9 mouse cellular contexts compared by ENCODE assay signal in the genomic region with DNA sequence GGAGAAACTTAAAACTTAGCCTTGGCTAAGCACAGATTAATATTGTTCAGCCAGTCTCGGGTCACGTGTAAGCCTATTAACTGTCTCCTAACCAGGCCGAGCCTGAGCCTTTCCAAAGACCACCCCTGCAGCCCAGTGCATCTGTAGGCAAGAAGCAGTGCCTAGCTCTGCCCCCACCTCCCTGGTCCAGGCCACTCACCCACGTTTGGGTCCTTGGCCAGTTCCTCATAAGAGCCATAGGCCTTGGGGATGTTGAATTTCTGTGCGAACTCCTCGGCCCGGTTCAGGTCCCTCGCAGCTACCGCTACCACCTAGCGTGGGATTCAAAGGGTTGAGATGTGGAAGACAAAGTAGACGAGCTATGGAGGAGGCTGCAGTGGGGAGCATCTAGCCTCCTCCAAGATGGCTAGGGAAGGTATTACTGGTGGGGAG. TPM values are rescaled to one million over a fixed set of nuclear protein-coding genes. Genes with fewer than 3 reads are reported as not detected.
DNase-seq lines count a peak whose midpoint lies in the region; ATAC-seq and TF ChIP-seq lines count a peak whose summit lies in the region.
"Had no signal": no experiment of that assay in that cellular context is flagged by ENCODE, and none has a peak within 500 bp of the region (broad histone marks: within the 10 kb centered on the region; RNA-seq: fewer than 3 reads in every experiment).

No protein-coding gene starts in this region.

- H3K9ac ChIP-seq in hindbrain, postnatal 0 days (replicated peaks; ENCODE audit: low read length): peak overlapping the region; percentile 52
- peak overlapping the region; percentile 63 for H3K9ac ChIP-seq in midbrain, postnatal 0 days (replicated peaks; ENCODE audit: low read length, poor library complexity, severe bottlenecking)

- H3K27me3 ChIP-seq in heart, embryonic 10.5 days (ENCODE audit: insufficient read depth, poor library complexity, severe bottlenecking): no peaks in the 10 kb centered on the region
- H3K27me3 ChIP-seq in hindbrain, postnatal 0 days (ENCODE audit: insufficient read depth, low read length): no peaks in the 10 kb centered on the region
- H3K27me3 ChIP-seq in midbrain, postnatal 0 days (ENCODE audit: insufficient read depth, low read length): no peaks in the 10 kb centered on the region

- no peak for TF ChIP-seq CTCF in cortical plate, adult 2 months (IDR thresholded peaks at IDR 0.05; ENCODE audit: extremely low read depth, insufficient read depth, low read length)
- TF ChIP-seq CTCF in hindbrain, postnatal 0 days (IDR thresholded peaks at IDR 0.05; ENCODE audit: low read depth): no peak
- no peak for TF ChIP-seq CTCF in midbrain, postnatal 0 days (IDR thresholded peaks at IDR 0.05)

- H3K4me2 ChIP-seq in hindbrain, postnatal 0 days (ENCODE audit: low read depth, low read length): peak overlapping the region; percentile 59
- H3K4me2 ChIP-seq in midbrain, postnatal 0 days (ENCODE audit: low read depth, low read length, poor library complexity, severe bottlenecking): peak overlapping the region; percentile 67

- H3K4me3 ChIP-seq in heart, embryonic 10.5 days: peak overlapping the region; percentile 70
- H3K4me3 ChIP-seq in cortical plate, adult 2 months (ENCODE audit: insufficient read depth, low read length): peak overlapping the region; percentile 52; the same call in 1 of the 2 replicates
- peak overlapping the region; percentile 32 for H3K4me3 ChIP-seq in hindbrain, postnatal 0 days (ENCODE audit: low read length)
- H3K4me3 ChIP-seq in midbrain, postnatal 0 days (ENCODE audit: low read depth, low read length): peak overlapping the region; percentile 37

- H3K9me3 ChIP-seq in heart, embryonic 10.5 days: no peaks in the 10 kb centered on the region
- no peaks in the 10 kb centered on the region for H3K9me3 ChIP-seq in hindbrain, postnatal 0 days (ENCODE audit: low read length)
- H3K9me3 ChIP-seq in midbrain, postnatal 0 days (ENCODE audit: low read length): no peaks in the 10 kb centered on the region

- H3K27ac ChIP-seq in heart, embryonic 10.5 days: peak overlapping the region; percentile 92
- no peak overlapping the region for H3K27ac ChIP-seq in cortical plate, adult 2 months (ENCODE audit: insufficient read depth, low read length)
- peak overlapping the region; percentile 82 for H3K27ac ChIP-seq in hindbrain, postnatal 0 days
- peak overlapping the region; percentile 90 for H3K27ac ChIP-seq in midbrain, postnatal 0 days (ENCODE audit: low read depth, low read length)

- WGBS in heart, embryonic 10.5 days: 30% methylated on average over 11 of the region's 11 CpGs
- 21% methylated on average over 11 of the region's 11 CpGs for WGBS in hindbrain, postnatal 0 days
- WGBS in midbrain, postnatal 0 days: 22% methylated on average over 11 of the region's 11 CpGs

- peaks cover 40% of the 10 kb centered on the region for H3K4me1 ChIP-seq in heart, embryonic 10.5 days
- H3K4me1 ChIP-seq in cortical plate, adult 2 months (ENCODE audit: control insufficient read depth, insufficient read depth, low read length): no peaks in the 10 kb centered on the region; the same call in 1 of the 2 replicates
- no peaks in the 10 kb centered on the region for H3K4me1 ChIP-seq in hindbrain, postnatal 0 days (ENCODE audit: insufficient read depth, low read length)
- H3K4me1 ChIP-seq in midbrain, postnatal 0 days (ENCODE audit: insufficient read depth, low read length): 0 out of 2 replicates have a peak, but pooled peaks cover 3% of the 10 kb centered on the region

- ATAC-seq in hindbrain, postnatal 0 days: peak; percentile 71
- ATAC-seq in midbrain, postnatal 0 days (ENCODE audit: low FRiP score): peak; percentile 75

- peaks cover 13% of the 10 kb centered on the region for H3K36me3 ChIP-seq in heart, embryonic 10.5 days
- H3K36me3 ChIP-seq in hindbrain, postnatal 0 days (ENCODE audit: insufficient read depth, low read length): peaks cover 3% of the 10 kb centered on the region; the same call in 1 of the 2 replicates
- H3K36me3 ChIP-seq in midbrain, postnatal 0 days (ENCODE audit: insufficient read depth, low read length): peaks cover 4% of the 10 kb centered on the region

- DNase-seq in heart, embryonic 10.5 days (ENCODE audit: low spot score): no peak
- DNase-seq in heart, adult 18-20 months: no peak
- DNase-seq in hindbrain, postnatal 0 days (ENCODE audit: low spot score): peak; percentile 54
- peak; percentile 55 for DNase-seq in midbrain, postnatal 0 days (ENCODE audit: low spot score)
- DNase-seq in urinary bladder, postnatal 14 days (ENCODE audit: low spot score): no peak
- DNase-seq in thymus, postnatal 25 days: no peak
- DNase-seq in kidney, adult 11 months: no peak

- TF ChIP-seq POLR2A in cortical plate, adult 2 months (IDR thresholded peaks at IDR 0.05; ENCODE audit: extremely low read depth, insufficient read depth, low read length): no peak

RNA-seq across cellular contexts. Expression of a gene that starts 0.7 kb away (rescaled TPM):
- polyA plus RNA-seq in heart, embryonic 10.5 days (2016; fragmentation: Nextera tagmentation; extraction: Ambion mirVana): 5.8 and 6.1 TPM in 2 replicates
- 10 to 100 TPM in 1 of 2 experiments, 1 to 10 TPM in 1; 7.9 to 13.1 TPM for total RNA-seq in heart, adult 18-20 months (2021)
- polyA plus RNA-seq in cortical plate, adult 2 months (2012; rRNA removed): 5.9 and 6.5 TPM in 2 replicates
- 4.3 and 4.7 TPM in 2 replicates for total RNA-seq in hindbrain, postnatal 0 days (2014; rRNA removed)
- polyA plus RNA-seq in hindbrain, postnatal 0 days (2015; fragmentation: Nextera tagmentation; extraction: Ambion mirVana): 5.9 and 6.2 TPM in 2 replicates
- 4.3 TPM in 2 replicates for total RNA-seq in midbrain, postnatal 0 days (2014; rRNA removed)
- 5.5 and 6.1 TPM in 2 replicates for polyA plus RNA-seq in midbrain, postnatal 0 days (2015; fragmentation: Nextera tagmentation; extraction: Ambion mirVana)

RNA-seq across cellular contexts. Expression of a gene that starts 1.3 kb away (rescaled TPM):
- not detected in 2 replicates for polyA plus RNA-seq in heart, embryonic 10.5 days (2016; fragmentation: Nextera tagmentation; extraction: Ambion mirVana)
- total RNA-seq in heart, adult 18-20 months (2021): 10 to 100 TPM in 1 of 2 experiments, 1 to 10 TPM in 1; 8.7 to 12.3 TPM
- polyA plus RNA-seq in cortical plate, adult 2 months (2012; rRNA removed): 0.19 TPM in 1 of 2 replicates, not detected in the other
- total RNA-seq in hindbrain, postnatal 0 days (2014; rRNA removed): not detected in 2 replicates
- not detected in 2 replicates for polyA plus RNA-seq in hindbrain, postnatal 0 days (2015; fragmentation: Nextera tagmentation; extraction: Ambion mirVana)
- total RNA-seq in midbrain, postnatal 0 days (2014; rRNA removed): 0.52 and 1.6 TPM in 2 replicates
- not detected in 2 replicates for polyA plus RNA-seq in midbrain, postnatal 0 days (2015; fragmentation: Nextera tagmentation; extraction: Ambion mirVana)
- polyA plus RNA-seq: cerebellum, adult 2 months had no signal

RNA-seq across cellular contexts. Expression of a gene that starts 6.2 kb away (rescaled TPM):
- 2.6 and 2.9 TPM in 2 replicates for polyA plus RNA-seq in heart, embryonic 10.5 days (2016; fragmentation: Nextera tagmentation; extraction: Ambion mirVana)
- total RNA-seq in heart, adult 18-20 months (2021): not detected
- 0.11 and 0.13 TPM in 2 replicates for polyA plus RNA-seq in cortical plate, adult 2 months (2012; rRNA removed)
- total RNA-seq in hindbrain, postnatal 0 days (2014; rRNA removed): 0.21 TPM in 1 of 2 replicates, not detected in the other
- polyA plus RNA-seq in hindbrain, postnatal 0 days (2015; fragmentation: Nextera tagmentation; extraction: Ambion mirVana): 0.21 and 0.57 TPM in 2 replicates
- not detected in 2 replicates for total RNA-seq in midbrain, postnatal 0 days (2014; rRNA removed)
- polyA plus RNA-seq in midbrain, postnatal 0 days (2015; fragmentation: Nextera tagmentation; extraction: Ambion mirVana): 0.37 and 0.67 TPM in 2 replicates
- polyA plus RNA-seq: cerebellum, adult 2 months had no signal

RNA-seq across cellular contexts. Expression of a gene that starts 21.2 kb away (rescaled TPM):
- 187 and 244 TPM in 2 replicates for polyA plus RNA-seq in heart, embryonic 10.5 days (2016; fragmentation: Nextera tagmentation; extraction: Ambion mirVana)
- total RNA-seq in heart, adult 18-20 months (2021): 10 to 100 TPM; 23.4 to 24.1 TPM
- polyA plus RNA-seq in cortical plate, adult 2 months (2012; rRNA removed): 99.4 and 103 TPM in 2 replicates
- 117 and 131 TPM in 2 replicates for total RNA-seq in hindbrain, postnatal 0 days (2014; rRNA removed)
- 253 and 264 TPM in 2 replicates for polyA plus RNA-seq in hindbrain, postnatal 0 days (2015; fragmentation: Nextera tagmentation; extraction: Ambion mirVana)
- total RNA-seq in midbrain, postnatal 0 days (2014; rRNA removed): 119 and 144 TPM in 2 replicates
- polyA plus RNA-seq in midbrain, postnatal 0 days (2015; fragmentation: Nextera tagmentation; extraction: Ambion mirVana): 254 and 258 TPM in 2 replicates

RNA-seq across cellular contexts. Expression of a gene that starts 22.3 kb away (rescaled TPM):
- 163 and 198 TPM in 2 replicates for polyA plus RNA-seq in heart, embryonic 10.5 days (2016; fragmentation: Nextera tagmentation; extraction: Ambion mirVana)
- total RNA-seq in heart, adult 18-20 months (2021): 100 to 1,000 TPM; 129 to 143 TPM
- polyA plus RNA-seq in cortical plate, adult 2 months (2012; rRNA removed): 88.2 and 99.6 TPM in 2 replicates
- 91.6 and 93.7 TPM in 2 replicates for total RNA-seq in hindbrain, postnatal 0 days (2014; rRNA removed)
- polyA plus RNA-seq in hindbrain, postnatal 0 days (2015; fragmentation: Nextera tagmentation; extraction: Ambion mirVana): 133 and 144 TPM in 2 replicates
- total RNA-seq in midbrain, postnatal 0 days (2014; rRNA removed): 92.2 and 137 TPM in 2 replicates
- 137 and 144 TPM in 2 replicates for polyA plus RNA-seq in midbrain, postnatal 0 days (2015; fragmentation: Nextera tagmentation; extraction: Ambion mirVana)

Comparison
In these comparisons a context has a peak if more than half of its experiments do, and no peak if none do; other contexts are left out.
1. DNase-seq: peak in hindbrain, postnatal 0 days (single experiment) and midbrain, postnatal 0 days (single experiment); none in heart, embryonic 10.5 days (single experiment), heart, adult 18-20 months (0 of 2), urinary bladder, postnatal 14 days (single experiment), thymus, postnatal 25 days (single experiment) and kidney, adult 11 months (single experiment).
2. Peak in every context shown above with its lines, with median percentiles within 50 percentile points of each other: H3K4me3 ChIP-seq.